Mouse (Mus musculus) liver, embryonic 16.5 days (tissue): Measurements from ENCODE around the gene 4930402F06Rik. TPM values are rescaled to one million over a fixed set of nuclear protein-coding genes. Genes with fewer than 3 reads are reported as not detected.

Experiments
- ATAC-seq: fragments of 200-750 bp; cut with Nextera tagmentation; 2 replicates; pipeline ENCODE4 v1.8.0; 2017; ENCODE audit warnings: low read depth, mild to moderate bottlenecking, moderate number of reproducible peaks, moderate library complexity
- H3K27ac ChIP-seq: fragments of 300-500 bp; sonication (generic); 2 replicates; pipeline ENCODE4 v1.5.1; 2014; ENCODE audit warnings: mild to moderate bottlenecking, low read length
- H3K27me3 ChIP-seq: fragments of 300-500 bp; sonication (generic); 2 replicates; pipeline ENCODE4 v1.6.1; 2014; ENCODE audit warnings: low read depth, low read length, mixed read lengths; ENCODE audit not compliant: control insufficient read depth, insufficient read depth
- H3K36me3 ChIP-seq: fragments of 300-500 bp; sonication (generic); 2 replicates; pipeline ENCODE4 v1.6.1; 2014; ENCODE audit warnings: mild to moderate bottlenecking; ENCODE audit not compliant: control insufficient read depth, insufficient read depth
- H3K4me1 ChIP-seq: fragments of 300-500 bp; sonication (generic); 2 replicates; pipeline ENCODE4 v1.6.1; 2014; ENCODE audit warnings: low read depth, low read length, mixed read lengths; ENCODE audit not compliant: control insufficient read depth
- H3K4me2 ChIP-seq: fragments of 300-500 bp; sonication (generic); 2 replicates; pipeline ENCODE4 v1.6.1; 2014; ENCODE audit warnings: low read depth, low read length, mixed read lengths
- H3K4me3 ChIP-seq: fragments of 300-500 bp; sonication (generic); 2 replicates; pipeline ENCODE4 v1.5.1; 2014; ENCODE audit warnings: low read depth, mild to moderate bottlenecking, low read length
- H3K9ac ChIP-seq: fragments of 300-500 bp; sonication (generic); 2 replicates; pipeline ENCODE4 v1.6.1; 2014; ENCODE audit warnings: low read depth, low read length
- H3K9me3 ChIP-seq: fragments of 300-500 bp; sonication (generic); replicated peaks from 2 replicates; pipeline ENCODE4 v1.6.1; 2016; ENCODE audit warnings: low read length; ENCODE audit not compliant: control insufficient read depth
- WGBS: fragments of 180-500 bp; shearing (Covaris S2); extraction: QIAGEN DNeasy Blood & Tissue Kit; methylation state at CpG from one replicate; pipeline ENCODE4 v1.1.7; 2014; ENCODE audit not compliant: insufficient replicate concordance; 5-methylcytosine and 5-hydroxymethylcytosine counted together
- polyA plus RNA-seq: library from polyadenylated mRNA; unstranded; fragments of >200 nt; fragmentation: Nextera tagmentation; extraction: Ambion mirVana; gene quantifications from 2 replicates; pipeline ENCODE4 v1.2.1, GENCODE M21; 2015

4930402F06Rik gene
- polyA plus RNA-seq, 1 experiment from 2014 or later = not detected

- Histone ChIP-seq H3K9me3 (no peaks in the 10 kb centered on the region), H3K4me2 (peak overlapping the region; percentile 77), H3K27ac (peak overlapping the region; percentile 98), H3K36me3 (peaks cover 36% of the 10 kb centered on the region), H3K4me3 (peak overlapping the region; percentile 31), H3K4me1 (peaks cover 86% of the 10 kb centered on the region), H3K27me3 (no peaks in the 10 kb centered on the region), H3K9ac (peak overlapping the region; percentile 65)
- WGBS = 28% methylated on average over 11 of the region's 11 CpGs
- no peak for ATAC-seq
Observed at GRCm38 (mm10) chr2:35328064-35328792, 68.7 kb downstream of the 4930402F06Rik start.

GRCm38 (mm10) chr2:35327583-35327982, 69.4 kb downstream of the 4930402F06Rik start:
- H3K27me3 ChIP-seq = no peaks in the 10 kb centered on the region
- H3K4me2 ChIP-seq = peak overlapping the region; percentile 77
- H3K36me3 ChIP-seq = peaks cover 39% of the 10 kb centered on the region
- peaks cover 86% of the 10 kb centered on the region for H3K4me1 ChIP-seq
- no peaks in the 10 kb centered on the region for H3K9me3 ChIP-seq
- peak overlapping the region; percentile 31 for H3K4me3 ChIP-seq
- 19% methylated on average over 10 of the region's 10 CpGs for WGBS
- peak; percentile 72 for ATAC-seq
- H3K27ac ChIP-seq = peak overlapping the region; percentile 98
- H3K9ac ChIP-seq = peak overlapping the region; percentile 52

- Histone ChIP-seq H3K4me2 (peak overlapping the region; percentile 77), H3K9me3 (no peaks in the 10 kb centered on the region), H3K9ac (peak overlapping the region; percentile 47), H3K27me3 (no peaks in the 10 kb centered on the region), H3K4me3 (peak overlapping the region; percentile 30), H3K36me3 (peaks cover 44% of the 10 kb centered on the region), H3K27ac (peak overlapping the region; percentile 86), H3K4me1 (peaks cover 86% of the 10 kb centered on the region)
- WGBS = 47% methylated on average over 1 of the region's 1 CpGs
- no peak for ATAC-seq
Observed at GRCm38 (mm10) chr2:35326931-35327330, 70.0 kb downstream of the 4930402F06Rik start.

GRCm38 (mm10) chr2:35325930-35326329, 71.0 kb downstream of the 4930402F06Rik start:
- ATAC-seq = peak; percentile 64
- peak overlapping the region; percentile 47 for H3K9ac ChIP-seq
- no peaks in the 10 kb centered on the region for H3K27me3 ChIP-seq
- peaks cover 54% of the 10 kb centered on the region for H3K36me3 ChIP-seq
- WGBS = 42% methylated on average over 10 of the region's 10 CpGs
- peak overlapping the region; percentile 86 for H3K27ac ChIP-seq
- peak overlapping the region; percentile 77 for H3K4me2 ChIP-seq
- H3K9me3 ChIP-seq = no peaks in the 10 kb centered on the region
- H3K4me1 ChIP-seq = peaks cover 86% of the 10 kb centered on the region
- peak overlapping the region; percentile 30 for H3K4me3 ChIP-seq

Other genes starting within 250 kb of the 4930402F06Rik start
- 110 and 114 TPM in 2 replicates for gene Rab14, start 196.1 kb downstream of the 4930402F06Rik start, polyA plus RNA-seq
- 163 and 188 TPM in 2 replicates for gene Gsn, start 140.8 kb downstream of the 4930402F06Rik start, polyA plus RNA-seq
- 181 and 189 TPM in 2 replicates for gene Stom, start 60.2 kb downstream of the 4930402F06Rik start, polyA plus RNA-seq
- not detected in 2 replicates for gene 4930568D16Rik, start 29.4 kb downstream of the 4930402F06Rik start, polyA plus RNA-seq
- gene Ggta1, start 66.1 kb upstream of the 4930402F06Rik start, polyA plus RNA-seq = 9.1 and 9.6 TPM in 2 replicates
- gene Dab2ip, start 161.1 kb upstream of the 4930402F06Rik start, polyA plus RNA-seq = 4.9 and 5.1 TPM in 2 replicates